Mouse (Mus musculus) CH12.LX (cell line): ENCODE measurements around the gene Casq1. TPM values are rescaled to one million over a fixed set of nuclear protein-coding genes. Genes with fewer than 3 reads are reported as not detected.

Experiments
- DNase-seq: peaks from one replicate; pipeline ENCODE4 v3.0.0-alpha.2; 2013; ENCODE audit errors: extremely low read depth
- H3K27ac ChIP-seq: 2 replicates; pipeline ENCODE4 v1.5.1; 2012; ENCODE audit warnings: low read depth, mild to moderate bottlenecking, control low read depth, moderate library complexity; ENCODE audit not compliant: insufficient read depth
- H3K27me3 ChIP-seq: replicated peaks from 2 replicates; pipeline ENCODE3; 2012; ENCODE audit warnings: inconsistent platforms
- H3K36me3 ChIP-seq, 2 experiments: replicated peaks in 1 of 2; 2 replicates each; pipeline versions ENCODE3 to v1.6.1; 2012; ENCODE audit warnings: inconsistent platforms in 1 of 2, low read length in 1 of 2, mild to moderate bottlenecking in 1 of 2, mixed read lengths in 1 of 2, moderate library complexity in 1 of 2; ENCODE audit not compliant: control insufficient read depth in 1 of 2, insufficient read depth in 1 of 2
- H3K4me1 ChIP-seq, 2 experiments: 2 replicates each; pipeline ENCODE4 v1.6.1; 2012; ENCODE audit warnings: inconsistent platforms in 1 of 2, moderate library complexity in 1 of 2; ENCODE audit not compliant: insufficient read depth in 2 of 2, control insufficient read depth in 1 of 2
- H3K4me2 ChIP-seq: 2 replicates; pipeline ENCODE4 v1.6.1; 2012; ENCODE audit warnings: low read depth, mild to moderate bottlenecking, control low read depth; ENCODE audit not compliant: poor library complexity, insufficient read depth, severe bottlenecking
- H3K4me3 ChIP-seq, 3 experiments: fragments of 150-350 bp in 1 of 3; sonication (generic) in 1 of 3; replicated peaks in 1 of 3; 2 replicates each; pipeline versions ENCODE3 to v1.5.1; 2011 to 2012; ENCODE audit warnings: low read depth in 2 of 3, low read length in 2 of 3, mild to moderate bottlenecking in 2 of 3, moderate library complexity in 2 of 3, control low read depth in 1 of 3, improper control_type of control experiment in 1 of 3, inconsistent platforms in 1 of 3, mixed read lengths in 1 of 3; ENCODE audit not compliant: poor library complexity in 1 of 3
- H3K79me2 ChIP-seq: replicated peaks from 2 replicates; pipeline ENCODE4 v1.6.1; 2012; ENCODE audit warnings: mild to moderate bottlenecking, moderate library complexity; ENCODE audit not compliant: control insufficient read depth, poor library complexity, insufficient read depth, severe bottlenecking; ENCODE audit errors: extremely low read depth
- H3K9ac ChIP-seq: 2 replicates; pipeline ENCODE4 v1.6.1; 2012; ENCODE audit warnings: low read depth, mild to moderate bottlenecking, control low read depth, moderate library complexity; ENCODE audit not compliant: insufficient read depth
- H3K9me3 ChIP-seq: replicated peaks from 2 replicates; pipeline ENCODE3; 2012; ENCODE audit warnings: low read length, inconsistent platforms, mixed read lengths
- CHD2 ChIP-seq: IDR thresholded peaks from 2 replicates; pipeline ENCODE4 v1.6.1; 2011; ENCODE audit warnings: low read length, improper control_type of control experiment
- CTCF ChIP-seq, 2 experiments: IDR thresholded peaks in 1 of 2; conservative IDR thresholded peaks in 1 of 2; 2 replicates each; pipeline ENCODE4 v1.5.1; 2011 to 2012; ENCODE audit warnings: low read depth in 2 of 2, low read length in 2 of 2, improper control_type of control experiment in 1 of 2, inconsistent platforms in 1 of 2, mild to moderate bottlenecking in 1 of 2, moderate library complexity in 1 of 2
- ELF1 ChIP-seq: IDR thresholded peaks from 2 replicates; pipeline ENCODE4 v1.6.1; 2014; ENCODE audit warnings: low read depth, mild to moderate bottlenecking, inconsistent platforms, low read length, improper control_type of control experiment
- EP300 ChIP-seq: IDR thresholded peaks from 2 replicates; pipeline ENCODE4 v1.6.1; 2011; ENCODE audit warnings: low read length, improper control_type of control experiment
- ETS1 ChIP-seq: conservative IDR thresholded peaks from 2 replicates; pipeline ENCODE4 v1.6.1; 2012; ENCODE audit warnings: low read depth, mild to moderate bottlenecking, inconsistent platforms, low read length, improper control_type of control experiment, moderate library complexity
- GABPA ChIP-seq: IDR thresholded peaks from 2 replicates; pipeline ENCODE4 v1.6.1; 2012; ENCODE audit warnings: low read depth, low read length, improper control_type of control experiment, inconsistent platforms; ENCODE audit not compliant: insufficient replicate concordance
- IRF4 ChIP-seq: IDR thresholded peaks from 2 replicates; pipeline ENCODE4 v1.6.1; 2014; ENCODE audit warnings: low read depth, mild to moderate bottlenecking, inconsistent platforms, low read length, improper control_type of control experiment
- JUND ChIP-seq: conservative IDR thresholded peaks from 2 replicates; pipeline ENCODE4 v1.6.1; 2011; ENCODE audit warnings: low read depth, low read length, improper control_type of control experiment
- MAZ ChIP-seq: IDR thresholded peaks from 2 replicates; pipeline ENCODE4 v1.6.1; 2012; ENCODE audit warnings: low read depth, mild to moderate bottlenecking, inconsistent platforms, low read length, improper control_type of control experiment, moderate library complexity
- MEF2A ChIP-seq: IDR thresholded peaks from 2 replicates; pipeline ENCODE4 v1.6.1; 2014; ENCODE audit warnings: low read depth, mild to moderate bottlenecking, inconsistent platforms, low read length, improper control_type of control experiment, borderline replicate concordance
- MXI1 ChIP-seq: IDR thresholded peaks from 2 replicates; pipeline ENCODE4 v1.6.1; 2011; ENCODE audit warnings: mild to moderate bottlenecking, low read depth, low read length, improper control_type of control experiment
- NELFE ChIP-seq: IDR thresholded peaks from 2 replicates; pipeline ENCODE4 v1.6.1; 2011; ENCODE audit warnings: low read depth, low read length, improper control_type of control experiment
- PAX5 ChIP-seq: IDR thresholded peaks from 2 replicates; pipeline ENCODE4 v1.6.1; 2012; ENCODE audit warnings: low read length, inconsistent platforms, mixed read lengths
- POLR2A ChIP-seq: IDR thresholded peaks from 2 replicates; pipeline ENCODE4 v1.6.1; 2011; ENCODE audit warnings: low read depth, mild to moderate bottlenecking, improper control_type of control experiment, low read length
- RAD21 ChIP-seq: IDR thresholded peaks from 2 replicates; pipeline ENCODE4 v1.6.1; 2011; ENCODE audit warnings: low read depth, mild to moderate bottlenecking, low read length, improper control_type of control experiment, moderate library complexity
- RCOR1 ChIP-seq: conservative IDR thresholded peaks from 2 replicates; pipeline ENCODE4 v1.6.1; 2012; ENCODE audit warnings: low read depth, mild to moderate bottlenecking, inconsistent platforms, low read length, improper control_type of control experiment
- SMC3 ChIP-seq: IDR thresholded peaks from 2 replicates; pipeline ENCODE4 v1.6.1; 2011; ENCODE audit warnings: low read depth, low read length, improper control_type of control experiment
- USF1 ChIP-seq: IDR thresholded peaks from 2 replicates; pipeline ENCODE4 v1.6.1; 2014; ENCODE audit warnings: low read depth, mild to moderate bottlenecking, inconsistent platforms, low read length, improper control_type of control experiment
- ZC3H11A ChIP-seq: IDR thresholded peaks from 2 replicates; pipeline ENCODE4 v1.6.1; 2012; ENCODE audit warnings: low read depth, mild to moderate bottlenecking, inconsistent platforms, low read length, improper control_type of control experiment
- ZMIZ1 ChIP-seq: IDR thresholded peaks from 2 replicates; pipeline ENCODE4 v1.6.1; 2012; ENCODE audit warnings: low read depth, mild to moderate bottlenecking, inconsistent platforms, low read length, improper control_type of control experiment
- dilution Hi-C: fragments of 300-500 bp; cut with MboI; formaldehyde crosslinking; loops from 2 replicates; pipeline ENCODE4 v1.14.3; 2020; ENCODE audit warnings: low sequenced_read_pairs; ENCODE audit not compliant: extremely low pct_unique_long_range_greater_than_20kb, extremely low pct_ligation_motif_present
- in situ Hi-C: fragments of 300-500 bp; cut with MboI; formaldehyde crosslinking; loops from 3 replicates; pipeline ENCODE4 v1.14.3; 2019; ENCODE audit warnings: low sequenced_read_pairs, low pct_ligation_motif_present, low pct_unique_long_range_greater_than_20kb, mixed read lengths
- polyA plus RNA-seq: library from polyadenylated mRNA; unstranded; fragments of >175 nt; gene quantifications from 2 replicates; pipeline ENCODE4 v1.2.1, GENCODE M21; 2012; ENCODE audit warnings: low read depth; ENCODE audit not compliant: insufficient read length
- total RNA-seq, 2 experiments: library from RNA; depleted of rRNA; stranded (reverse); fragments of 300-350 nt in 1 of 2; fragments of >200 nt in 1 of 2; gene quantifications; 2 replicates each; pipeline ENCODE4 v1.2.3; 2012 to 2014

Gene Casq1
- total and polyA plus RNA-seq, 3 experiments: 0.21 to 0.96 TPM; not detected in 1

GRCm38 (mm10) chr1:172191578-172191977, 28.1 kb downstream of the Casq1 start:
- Histone ChIP-seq H3K27me3 (no peaks in the 10 kb centered on the region), H3K9me3 (no peaks in the 10 kb centered on the region), H3K27ac (no peak overlapping the region), H3K4me3 (no peak overlapping the region), H3K79me2 (no peaks in the 10 kb centered on the region)
- DNase-seq: no peak
- TF ChIP-seq MAZ (no peak), POLR2A (no peak), RCOR1 (no peak), ETS1 (no peak), GABPA (no peak), IRF4 (no peak), MEF2A (no peak), MXI1 (no peak), CHD2 (no peak), USF1 (no peak), PAX5 (no peak), EP300 (no peak), SMC3 (no peak), NELFE (no peak), ELF1 (no peak), JUND (no peak), ZC3H11A (no peak), ZMIZ1 (no peak)
- TF ChIP-seq, all 38 proteins: peak for 0
- peaks cover 82 to 94% of the 10 kb centered on the region in 2 experiments for H3K36me3 ChIP-seq
- no peak overlapping the region for H3K4me2 ChIP-seq
- dilution Hi-C loops: no loop called here
- no peak overlapping the region for H3K9ac ChIP-seq
- in situ Hi-C loops: no loop called here
- no peaks in the 10 kb centered on the region for H3K4me1 ChIP-seq

GRCm38 (mm10) chr1:172188891-172189290, 30.8 kb downstream of the Casq1 start:
- peak; percentile 29 for DNase-seq

More at GRCm38 (mm10) chr1:172188891-172189290, 30.8 kb downstream of the Casq1 start:
- dilution Hi-C loops: no loop called here
- Histone ChIP-seq H3K4me3 (no peak overlapping the region), H3K4me1 (no peaks in the 10 kb centered on the region), H3K36me3 (peaks cover 70 to 92% of the 10 kb centered on the region in 2 experiments), H3K9ac (no peak overlapping the region), H3K27ac (no peak overlapping the region), H3K27me3 (no peaks in the 10 kb centered on the region), H3K79me2 (no peaks in the 10 kb centered on the region), H3K4me2 (no peak overlapping the region), H3K9me3 (no peaks in the 10 kb centered on the region)
- TF ChIP-seq CTCF (conservative IDR thresholded peaks at IDR 0.05 in 1 of 2, IDR thresholded peaks at IDR 0.05 in 1 of 2; ENCODE audit: low read depth in 2 of 2, low read length in 2 of 2) (peak; percentile 47 to 51; a peak in 3 of 4 replicates), RAD21 (peak; percentile 6), POLR2A (no peak), SMC3 (peak; percentile 32; the same call in 1 of the 2 replicates)
- in situ Hi-C loops: no loop called here
